Mouse (Mus musculus): ENCODE measurements around the gene Dnajc22.
A peak's percentile ranks its signal among the peaks of the same experiment; 100 is the strongest.
"Not testable (repeated sequence)": the region's sequence is repeated elsewhere in the genome, so short reads cannot be mapped to it uniquely, and the experiment has no call there.

The Dnajc22 gene

GRCm38 (mm10) chr15:99092870-99093269 is at the start of gene Dnajc22:
Gene Dnajc22, plus strand, starts transcription at chr15:99093170.
- no peak for DNase-seq (ENCODE audit: low spot score)

DNA sequence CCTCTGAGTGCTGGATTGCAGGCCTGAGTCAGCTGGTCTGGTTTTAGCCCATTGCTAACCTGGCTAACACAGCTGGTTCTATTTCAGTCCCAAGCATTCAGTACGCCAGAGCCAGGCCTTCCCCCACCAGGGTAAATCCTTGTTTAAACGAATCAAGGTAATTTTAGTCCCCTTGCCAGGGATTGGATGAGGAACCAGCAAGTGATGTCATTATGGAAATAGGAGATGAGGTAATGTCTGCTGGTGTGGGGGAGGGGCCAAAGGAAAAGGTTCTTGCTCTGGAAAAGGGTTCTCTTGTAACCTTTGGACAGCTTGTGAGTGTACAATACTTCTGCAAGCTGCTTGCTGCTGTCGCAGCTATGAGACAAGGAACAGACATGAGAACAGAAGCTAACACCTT is 48.1 kb upstream of the Dnajc22 start:
- DNase-seq (ENCODE audit: low spot score): no peak

GRCm38 (mm10) chr15:99045734-99046133 is 47.2 kb upstream of the Dnajc22 start:
- DNase-seq (ENCODE audit: low spot score): not testable (repeated sequence)

GRCm38 (mm10) chr15:99049473-99050253 is 43.3 kb upstream of the Dnajc22 start:
- peak; percentile 53 for DNase-seq (ENCODE audit: low spot score)

DNA sequence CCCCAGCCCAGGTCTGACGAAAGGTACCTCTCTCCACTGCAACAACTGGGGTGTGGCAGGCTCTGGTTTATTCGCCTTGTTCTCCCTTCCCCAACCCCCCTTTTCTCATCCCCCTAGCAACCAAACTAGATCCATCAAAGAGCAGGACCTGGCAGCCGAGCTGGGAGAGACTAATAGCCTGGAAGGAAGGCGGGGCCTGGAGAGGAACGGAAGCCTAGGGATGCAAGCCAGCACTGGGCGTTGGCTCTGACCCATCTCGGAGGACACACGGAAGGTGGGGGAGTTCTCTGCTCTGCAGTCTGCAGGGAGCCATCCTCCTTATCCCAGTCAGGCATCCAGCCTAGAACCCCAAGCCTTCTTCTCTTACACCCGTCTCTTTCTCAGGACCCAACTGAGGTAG is 39.6 kb upstream of the Dnajc22 start:
- no peak for DNase-seq (ENCODE audit: low spot score)

GRCm38 (mm10) chr15:99055040-99055439 is 37.9 kb upstream of the Dnajc22 start, which contains the start of gene Prph:
Gene Prph, plus strand, starts transcription at chr15:99055174.
- no peak for DNase-seq (ENCODE audit: low spot score)

GRCm38 (mm10) chr15:99055511-99055961 is 37.4 kb upstream of the Dnajc22 start:
- DNase-seq (ENCODE audit: low spot score): no peak

GRCm38 (mm10) chr15:99056332-99056731 is 36.6 kb upstream of the Dnajc22 start:
- DNase-seq (ENCODE audit: low spot score): no peak

DNA sequence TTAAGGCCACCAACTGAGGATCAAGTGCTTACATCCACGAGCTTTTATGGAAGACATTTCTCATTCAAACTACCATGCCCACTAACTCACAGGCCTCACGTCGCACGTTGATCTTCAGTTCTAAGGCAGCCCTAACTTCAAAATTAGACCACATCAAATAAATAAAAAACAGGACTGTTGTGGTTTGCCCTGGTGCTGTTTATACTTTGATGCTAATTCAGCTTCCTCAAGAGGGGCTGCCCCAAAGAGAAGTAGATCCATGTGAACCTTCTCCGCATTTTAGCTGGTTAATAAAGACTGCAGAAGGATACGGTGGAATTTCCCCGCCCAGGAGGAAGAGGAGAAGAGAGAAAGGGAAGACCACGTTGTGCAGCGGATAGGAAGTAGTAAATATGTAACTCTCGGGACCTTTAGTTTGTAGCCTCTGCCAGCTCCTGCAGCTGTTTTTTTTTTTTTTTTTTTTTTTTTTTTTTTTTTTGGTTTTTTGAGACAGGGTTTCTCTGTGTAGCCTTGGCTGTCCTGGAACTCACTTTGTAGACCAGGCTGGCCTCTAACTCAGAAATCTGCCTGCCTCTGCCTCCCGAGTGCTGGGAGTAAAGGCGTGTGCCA is 27.3 kb upstream of the Dnajc22 start:
- DNase-seq (ENCODE audit: low spot score): no peak

DNA sequence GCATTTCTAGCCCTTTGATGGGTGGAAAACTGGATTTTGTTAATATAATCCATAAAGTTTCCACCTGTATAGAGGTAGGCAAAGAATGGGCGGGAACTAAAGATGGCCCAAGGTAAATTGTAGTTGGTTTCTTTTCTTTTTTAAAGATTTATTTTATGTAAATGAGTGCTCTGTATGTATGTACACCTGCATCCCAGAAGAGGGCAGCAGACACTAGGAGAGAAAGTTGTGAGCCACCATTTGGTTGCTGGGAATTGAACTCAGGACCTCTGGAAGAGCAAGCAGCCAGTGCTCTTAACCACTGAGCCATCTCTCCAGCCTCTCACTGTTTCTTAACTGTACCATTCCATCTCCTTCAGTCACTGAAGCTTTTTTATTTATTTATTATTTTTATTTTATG is 21.0 kb upstream of the Dnajc22 start:
- no peak for DNase-seq (ENCODE audit: low spot score)

DNA sequence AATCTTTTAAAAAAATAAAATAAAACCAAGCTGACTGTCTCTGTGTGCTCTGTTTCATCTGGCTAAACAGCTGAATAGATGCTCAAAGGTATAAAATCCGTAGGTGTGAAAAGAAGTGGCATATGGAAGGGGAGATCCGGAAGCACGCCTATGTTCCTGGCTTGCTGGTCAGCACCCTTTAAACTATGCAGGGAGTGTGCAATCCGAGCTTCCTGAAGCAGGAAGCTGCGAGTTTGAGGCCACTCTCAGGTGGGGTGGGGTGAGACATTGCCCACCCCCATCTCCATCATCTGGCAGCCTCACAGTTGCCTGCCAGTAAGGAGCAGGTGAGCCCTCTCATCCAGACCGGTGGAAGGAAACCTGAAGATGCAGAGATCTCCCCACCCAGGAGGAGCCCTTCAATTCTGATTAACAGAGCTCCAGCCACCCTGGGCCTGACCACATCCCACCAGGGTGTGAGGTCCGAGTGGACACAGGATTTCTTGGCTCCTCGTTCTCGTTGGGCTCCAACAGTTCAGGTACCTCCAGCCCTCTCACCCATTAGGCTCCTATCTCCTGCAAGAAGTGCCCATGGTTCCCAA is 18.9 kb upstream of the Dnajc22 start, which contains the start of gene Troap:
TSS of gene Troap (plus strand) at position 557 of the 581 bp plus-strand sequence.
- no peak for DNase-seq (ENCODE audit: low spot score)

DNA sequence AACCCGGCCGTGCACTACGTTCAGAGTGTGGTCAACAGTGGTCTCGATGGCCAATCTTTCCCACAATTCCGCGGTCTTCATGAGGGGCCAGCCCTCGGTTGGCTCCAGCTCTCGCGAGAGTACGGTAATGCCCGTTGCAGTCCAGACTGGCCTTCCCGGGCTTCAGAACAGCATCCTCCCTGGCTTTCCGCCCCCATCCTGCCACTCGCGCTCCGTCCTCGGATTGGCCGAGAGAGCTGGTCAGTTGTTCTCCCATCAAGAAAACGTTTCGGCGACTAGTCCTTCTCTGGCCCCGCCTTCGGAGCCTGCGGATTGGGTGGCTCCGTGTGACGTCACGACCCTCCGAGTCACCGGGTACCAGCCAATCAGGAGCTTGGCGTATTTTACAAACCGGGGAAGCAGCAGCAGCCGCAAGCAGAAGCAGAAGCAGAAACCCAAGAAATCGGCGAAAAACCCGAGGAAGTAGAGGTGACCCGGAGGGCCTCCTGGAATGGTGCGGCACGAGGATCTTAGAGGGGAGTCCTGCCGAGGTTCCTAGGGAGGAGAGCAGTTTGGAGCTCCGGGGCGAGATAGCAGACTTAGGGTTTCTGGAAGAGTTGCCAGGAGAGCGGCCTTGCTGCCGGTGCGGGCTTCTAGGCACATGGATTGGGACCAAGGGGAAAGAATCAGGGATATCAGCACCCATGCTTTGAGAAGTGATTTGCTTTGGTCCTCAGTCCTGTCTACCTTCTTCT is 18.2 kb upstream of the Dnajc22 start:
- DNase-seq (ENCODE audit: low spot score): peak; percentile 98

DNA sequence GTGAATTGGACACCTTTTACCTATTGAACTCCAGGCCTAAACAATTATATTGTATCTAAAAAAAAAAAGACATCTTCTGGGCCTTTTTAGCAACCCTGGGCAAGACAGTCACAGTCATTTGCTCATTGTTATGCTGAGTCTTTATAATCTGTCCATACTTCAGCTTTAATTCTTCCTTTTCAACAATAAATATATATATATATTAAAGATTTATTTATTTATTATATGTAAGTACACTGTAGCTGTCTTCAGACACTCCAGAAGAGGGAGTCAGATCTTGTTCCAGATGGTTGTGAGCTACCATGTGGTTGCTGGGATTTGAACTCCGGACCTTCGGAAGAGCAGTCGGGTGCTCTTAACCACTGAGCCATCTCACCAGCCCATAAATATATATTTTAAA is 17.0 kb upstream of the Dnajc22 start:
- not testable (repeated sequence) for DNase-seq (ENCODE audit: low spot score)

DNA sequence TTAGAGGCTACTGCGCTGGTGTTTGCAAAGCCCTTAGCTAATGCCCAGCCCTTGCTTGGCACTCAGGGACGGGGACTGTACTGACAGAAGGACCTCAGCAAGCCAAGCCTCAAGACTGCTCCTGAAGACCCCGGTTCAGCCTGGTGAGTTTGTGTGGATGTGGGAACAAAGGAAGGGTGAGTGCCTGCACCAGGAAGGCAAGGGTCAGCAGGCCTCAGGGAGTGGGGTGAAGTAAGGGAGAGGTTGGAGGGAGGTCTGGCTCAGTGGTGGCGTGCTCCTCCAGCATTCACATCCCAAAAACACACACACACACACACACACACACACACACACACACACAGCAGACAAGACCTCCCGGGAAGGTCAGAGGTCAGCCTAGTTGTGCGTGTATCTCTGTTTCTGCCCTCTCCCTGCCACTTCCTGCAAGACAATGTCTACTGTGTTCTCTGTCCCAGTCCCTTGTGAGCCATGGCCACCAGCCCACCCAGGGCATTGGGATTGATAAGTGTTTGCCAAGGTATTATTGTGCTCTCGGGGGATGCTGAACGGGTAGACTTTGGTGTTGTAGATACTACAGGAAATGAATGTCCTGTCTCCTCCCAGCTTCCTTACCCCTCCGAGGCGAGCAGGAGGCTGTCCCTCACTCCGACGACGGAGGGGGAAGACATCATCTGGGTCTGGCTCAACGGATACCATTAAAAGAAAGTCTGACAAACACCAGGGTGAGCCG is 14.6 kb upstream of the Dnajc22 start:
- no peak for DNase-seq (ENCODE audit: low spot score)

- no peak for DNase-seq (ENCODE audit: low spot score)
Measured at GRCm38 (mm10) chr15:99079804-99080203, 13.2 kb upstream of the Dnajc22 start.

DNA sequence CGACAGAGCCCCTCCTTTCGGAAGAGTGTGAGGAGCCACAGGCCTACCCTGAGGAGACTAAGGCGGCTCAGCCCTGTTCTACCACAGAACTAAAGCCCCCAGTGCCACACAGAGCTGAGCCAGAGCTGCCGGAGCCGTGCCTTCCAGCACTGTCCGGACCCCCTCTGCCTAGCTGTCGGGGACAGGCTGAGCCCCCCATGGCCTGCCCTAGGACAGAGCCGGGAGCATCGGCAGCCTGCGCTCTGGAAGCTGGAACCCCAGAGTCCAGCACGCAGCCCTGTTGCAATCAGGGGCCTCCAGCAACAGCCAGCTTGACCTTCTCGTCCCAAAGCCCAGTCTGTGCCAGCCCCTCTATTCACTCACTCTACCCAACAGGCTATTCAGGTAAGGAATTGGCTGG is 10.6 kb upstream of the Dnajc22 start:
- DNase-seq (ENCODE audit: low spot score): no peak

DNA sequence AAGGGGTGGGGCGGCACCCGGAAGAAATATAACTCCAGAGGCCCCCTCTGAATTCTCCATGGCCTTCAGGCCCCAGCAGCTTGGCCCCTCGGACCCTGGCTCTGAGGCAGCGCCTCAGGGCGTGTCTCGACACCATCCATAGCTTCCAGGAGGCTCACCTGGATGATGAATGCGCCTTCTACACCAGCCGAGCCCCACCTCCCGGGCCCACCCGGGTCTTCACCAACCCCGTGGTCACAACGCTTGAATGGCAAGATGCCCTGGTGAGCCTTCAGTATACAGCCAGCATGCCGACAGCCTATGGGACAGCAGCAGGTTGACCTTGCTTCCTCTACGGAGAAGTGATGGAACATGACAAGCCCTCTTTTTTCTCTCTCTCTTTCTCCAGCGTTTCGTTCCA is 10.1 kb upstream of the Dnajc22 start:
- DNase-seq (ENCODE audit: low spot score): no peak

DNA sequence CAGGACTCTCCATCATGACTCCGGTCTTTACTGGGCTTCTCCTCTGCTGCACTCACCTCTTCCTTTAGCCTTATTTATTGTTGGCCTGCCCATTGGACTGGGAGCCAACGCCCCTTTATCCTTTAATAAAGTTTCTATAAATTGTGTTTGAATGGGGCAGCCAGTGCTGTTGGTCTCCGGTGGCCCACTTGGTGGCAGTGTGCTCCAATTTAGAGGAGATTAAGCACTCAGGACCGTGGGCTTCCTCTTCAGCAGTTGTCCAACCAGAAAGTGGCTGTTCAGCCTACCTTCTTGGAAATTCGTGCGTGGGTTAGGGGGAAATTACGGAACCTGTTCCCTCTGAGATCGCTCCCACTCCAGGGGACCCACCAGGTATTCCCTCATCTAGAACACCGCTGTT is 9.7 kb upstream of the Dnajc22 start:
- peak; percentile 38 for DNase-seq (ENCODE audit: low spot score)

- no peak for DNase-seq (ENCODE audit: low spot score)
Measured at GRCm38 (mm10) chr15:99083867-99084557, 9.0 kb upstream of the Dnajc22 start.

DNA sequence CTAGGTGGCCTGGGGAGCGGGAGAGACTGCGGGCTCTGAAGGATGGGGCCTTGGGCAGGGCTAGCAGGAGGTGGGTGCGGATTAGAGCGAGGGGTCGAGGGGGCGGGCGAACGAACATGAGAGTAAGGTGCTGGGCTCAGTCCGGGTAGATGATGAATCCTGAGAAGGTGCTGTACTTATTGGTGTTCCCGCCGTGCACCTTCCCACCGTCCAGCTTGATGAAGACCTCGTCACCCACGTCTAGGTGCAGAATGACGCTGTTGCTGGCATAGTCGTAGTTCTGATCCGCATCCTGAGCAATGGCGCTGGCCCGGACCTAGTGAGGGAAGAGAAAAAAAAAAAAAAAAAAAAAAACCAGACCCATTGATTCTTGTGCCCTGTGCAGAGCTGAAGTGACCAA is 8.4 kb upstream of the Dnajc22 start:
- DNase-seq (ENCODE audit: low spot score): no peak

DNA sequence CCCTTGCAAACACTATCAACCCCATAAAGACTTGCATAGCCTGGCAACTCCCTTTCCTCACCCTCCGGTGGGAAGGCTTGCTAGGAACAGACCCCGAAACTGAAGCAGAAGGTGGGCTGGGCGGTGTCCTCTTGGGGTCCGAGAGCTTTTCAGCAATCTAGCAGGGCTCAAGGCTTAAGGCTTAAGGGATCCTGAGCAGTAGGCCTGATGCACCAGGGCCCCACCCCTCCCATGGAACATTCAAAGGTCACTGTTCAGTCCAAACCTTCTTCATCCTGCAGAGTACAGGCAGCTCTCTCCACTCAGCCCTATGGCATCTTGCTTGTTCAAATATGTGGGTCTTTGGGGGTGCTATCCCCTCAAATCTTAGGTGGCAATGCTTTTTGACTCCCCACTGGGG is 7.0 kb upstream of the Dnajc22 start:
- DNase-seq (ENCODE audit: low spot score): no peak

Measured in layer of hippocampus, adult 9-10 months (tissue).